Mouse (Mus musculus) WW6 (cell line): ENCODE measurements around the gene Glis1.
"Not testable (repeated sequence)": the region's sequence is repeated elsewhere in the genome, so short reads cannot be mapped to it uniquely, and the experiment has no call there.

Source experiments
- DNase-seq: peaks from one replicate; pipeline ENCODE4 v3.0.0-alpha.2; 2013; ENCODE audit warnings: low read depth, low spot score

Gene Glis1

GRCm38 (mm10) chr4:107576742-107577141 is 142.4 kb downstream of the Glis1 start:
- no peak for DNase-seq

GRCm38 (mm10) chr4:107577146-107577839 is 142.9 kb downstream of the Glis1 start:
- DNase-seq, result no peak

GRCm38 (mm10) chr4:107580883-107581282 is 146.5 kb downstream of the Glis1 start:
- no peak for DNase-seq

GRCm38 (mm10) chr4:107586391-107586790 is 152.0 kb downstream of the Glis1 start:
- DNase-seq, result no peak

- no peak for DNase-seq
Measured at GRCm38 (mm10) chr4:107588637-107589036, 154.2 kb downstream of the Glis1 start.

GRCm38 (mm10) chr4:107589046-107589445 is 154.7 kb downstream of the Glis1 start:
- no peak for DNase-seq

- DNase-seq, result no peak
Measured at GRCm38 (mm10) chr4:107590805-107591534, 156.6 kb downstream of the Glis1 start.

GRCm38 (mm10) chr4:107593426-107593825 is 159.0 kb downstream of the Glis1 start:
- DNase-seq, result no peak

GRCm38 (mm10) chr4:107597226-107597897 is 163.0 kb downstream of the Glis1 start:
- DNase-seq, result no peak

- DNase-seq, result no peak
Measured at GRCm38 (mm10) chr4:107597898-107598580, 163.6 kb downstream of the Glis1 start.

- not testable (repeated sequence) for DNase-seq
Measured at GRCm38 (mm10) chr4:107598581-107598958, 164.2 kb downstream of the Glis1 start.

- DNase-seq, result no peak
Measured at GRCm38 (mm10) chr4:107602284-107602683, 167.9 kb downstream of the Glis1 start.

- DNase-seq, result no peak
Measured at GRCm38 (mm10) chr4:107602787-107603186, 168.4 kb downstream of the Glis1 start.

GRCm38 (mm10) chr4:107603208-107603607 is 168.8 kb downstream of the Glis1 start:
- DNase-seq, result no peak

GRCm38 (mm10) chr4:107605964-107606602 is 171.7 kb downstream of the Glis1 start:
- no peak for DNase-seq

GRCm38 (mm10) chr4:107609775-107610174 is 175.4 kb downstream of the Glis1 start:
- no peak for DNase-seq

GRCm38 (mm10) chr4:107611888-107612650 is 177.7 kb downstream of the Glis1 start:
- no peak for DNase-seq

- DNase-seq, result no peak
Measured at GRCm38 (mm10) chr4:107617596-107618230, 183.3 kb downstream of the Glis1 start.

- no peak for DNase-seq
Measured at GRCm38 (mm10) chr4:107619487-107619886, 185.1 kb downstream of the Glis1 start.

- no peak for DNase-seq
Measured at GRCm38 (mm10) chr4:107621366-107621765, 187.0 kb downstream of the Glis1 start.
